ENCODE assay signal across 8 mouse cellular contexts in genomic region chr7:28372251-28373108, GRCm38 (mm10). TPM values are rescaled to one million over a fixed set of nuclear protein-coding genes. Genes with fewer than 3 reads are reported as not detected.
A peak's percentile ranks its signal among the peaks of the same experiment; 100 is the strongest.
DNase-seq lines count a peak whose midpoint lies in the region; ATAC-seq lines count a peak whose summit lies in the region.

Plekhg2 (minus strand) TSS chr7:28372599.

- no peaks in the 10 kb centered on the region for H3K9me3 ChIP-seq in lung, embryonic 16.5 days (ENCODE audit: control insufficient read depth, low read length)

- H3K27me3 ChIP-seq in lung, embryonic 16.5 days (ENCODE audit: control insufficient read depth, insufficient read depth, low read depth, low read length): no peaks in the 10 kb centered on the region

- H3K4me1 ChIP-seq in lung, embryonic 16.5 days (replicated peaks; ENCODE audit: control insufficient read depth, insufficient read depth, low read length): peaks cover 27% of the 10 kb centered on the region

- H3K4me2 ChIP-seq in lung, embryonic 16.5 days (ENCODE audit: low read depth, low read length): peak within 1 kb of the TSS; percentile 91

- DNase-seq in MEL-GATA-1-ER (ENCODE audit: extremely low read depth, low read depth): peak; percentile 96
- DNase-seq in cerebellum, adult 8-10 months: peak; percentile 92
- peak; percentile 100 for DNase-seq in forelimb bud, embryonic 11.5 days (ENCODE audit: low read depth, low spot score)
- peak; percentile 96 for DNase-seq in layer of hippocampus, adult 9-10 months (ENCODE audit: low spot score)
- DNase-seq in ovary, postnatal 10 days (ENCODE audit: low spot score): peak; percentile 99
- DNase-seq in thymus, postnatal 10 days (ENCODE audit: low spot score in 2 of 2): peak; percentile 96 to 97

- WGBS in lung, embryonic 16.5 days: under 1% methylated on average over 66 of the region's 66 CpGs

- peak within 1 kb of the TSS; percentile 81 for H3K4me3 ChIP-seq in lung, embryonic 16.5 days (ENCODE audit: low read length)

- peak within 1 kb of the TSS; percentile 96 for H3K27ac ChIP-seq in lung, embryonic 16.5 days (ENCODE audit: low read length)

- peaks cover 15% of the 10 kb centered on the region for H3K36me3 ChIP-seq in lung, embryonic 16.5 days (ENCODE audit: control insufficient read depth, insufficient read depth, low read length)

- peak; percentile 63 to 72 for ATAC-seq in hematopoietic stem cell, adult 5-6 weeks (replicated peaks in 1 of 2; ENCODE audit: insufficient read depth in 1 of 2, low FRiP score in 2 of 2, low TSS enrichment in 1 of 2, low read depth in 1 of 2, poor library complexity in 2 of 2, severe bottlenecking in 2 of 2)
- ATAC-seq in lung, embryonic 16.5 days (ENCODE audit: low read depth): peak; percentile 87

- peak within 1 kb of the TSS; percentile 91 for H3K9ac ChIP-seq in lung, embryonic 16.5 days (ENCODE audit: low read length)

RNA-seq across cellular contexts. Expression of gene Plekhg2, which starts in this region (rescaled TPM):
- 3.5 and 12.5 TPM in 2 replicates for total RNA-seq in hematopoietic stem cell, adult 5-6 weeks (2017)
- 69.0 and 70.0 TPM in 2 replicates for polyA plus RNA-seq in lung, embryonic 16.5 days (2015; fragmentation: Nextera tagmentation; extraction: Ambion mirVana)

Comparison
In these comparisons a context has a peak if more than half of its experiments do, and no peak if none do; other contexts are left out.
1. Peak in every context shown above with its lines: DNase-seq, ATAC-seq, H3K4me3 ChIP-seq and H3K27ac ChIP-seq.